Mouse (Mus musculus) forebrain, postnatal 0 days (tissue): Measurements from ENCODE around the gene Naa16. TPM values are rescaled to one million over a fixed set of nuclear protein-coding genes. Genes with fewer than 3 reads are reported as not detected.

Source experiments
- ATAC-seq: fragments of 200-750 bp; cut with Nextera tagmentation; 2 replicates; pipeline ENCODE4 v1.8.0; 2017; ENCODE audit warnings: mild to moderate bottlenecking, moderate library complexity
- DNase-seq: peaks from one replicate; pipeline ENCODE4 v3.0.0-alpha.2; 2015
- H3K27ac ChIP-seq: fragments of 300-500 bp; sonication (generic); 2 replicates; pipeline ENCODE4 v1.5.1; 2014; ENCODE audit warnings: low read depth, mild to moderate bottlenecking, antibody characterized with exemption, low read length, moderate library complexity, mixed read lengths
- H3K27me3 ChIP-seq: fragments of 300-500 bp; sonication (generic); 2 replicates; pipeline ENCODE4 v1.6.1; 2014; ENCODE audit warnings: mild to moderate bottlenecking, low read length, mixed read lengths; ENCODE audit not compliant: insufficient read depth
- H3K36me3 ChIP-seq: fragments of 300-500 bp; sonication (generic); 2 replicates; pipeline ENCODE4 v1.6.1; 2014; ENCODE audit warnings: mild to moderate bottlenecking, moderate library complexity; ENCODE audit not compliant: insufficient read depth
- H3K4me1 ChIP-seq: fragments of 300-500 bp; sonication (generic); 2 replicates; pipeline ENCODE4 v1.6.1; 2014; ENCODE audit warnings: antibody characterized with exemption; ENCODE audit not compliant: insufficient read depth
- H3K4me2 ChIP-seq: fragments of 300-500 bp; sonication (generic); 2 replicates; pipeline ENCODE4 v1.6.1; 2014; ENCODE audit warnings: low read depth, mild to moderate bottlenecking, moderate library complexity
- H3K4me3 ChIP-seq: fragments of 300-500 bp; sonication (generic); 2 replicates; pipeline ENCODE4 v1.5.1; 2014; ENCODE audit warnings: low read depth, low read length, mixed read lengths
- H3K9ac ChIP-seq: fragments of 300-500 bp; sonication (generic); 2 replicates; pipeline ENCODE4 v1.6.1; 2014; ENCODE audit warnings: mild to moderate bottlenecking
- H3K9me3 ChIP-seq: fragments of 300-500 bp; sonication (generic); 2 replicates; pipeline ENCODE4 v1.6.1; 2016; ENCODE audit warnings: low read length
- CTCF ChIP-seq: sonication (generic); IDR thresholded peaks from 2 replicates; pipeline ENCODE4 v1.5.1; 2016; ENCODE audit warnings: antibody characterized with exemption, control low read depth, low read depth
- WGBS: fragments of 180-500 bp; shearing (Covaris S2); extraction: QIAGEN DNeasy Blood & Tissue Kit; methylation state at CpG from one replicate; pipeline ENCODE4 v1.1.7; 2014; 5-methylcytosine and 5-hydroxymethylcytosine counted together
- polyA plus RNA-seq: library from polyadenylated mRNA; unstranded; fragments of >200 nt; fragmentation: Nextera tagmentation; extraction: Ambion mirVana; gene quantifications from 2 replicates; pipeline ENCODE4 v1.2.1, GENCODE M21; 2015
- total RNA-seq: library from RNA; depleted of rRNA; stranded (reverse); fragments of >200 nt; gene quantifications from 2 replicates; pipeline ENCODE4 v1.2.3, GENCODE M21; 2014; rRNA removed

Naa16 gene
- total and polyA plus RNA-seq, 2 experiments from 2014 or later, result 10.5 to 10.9 TPM

DNA sequence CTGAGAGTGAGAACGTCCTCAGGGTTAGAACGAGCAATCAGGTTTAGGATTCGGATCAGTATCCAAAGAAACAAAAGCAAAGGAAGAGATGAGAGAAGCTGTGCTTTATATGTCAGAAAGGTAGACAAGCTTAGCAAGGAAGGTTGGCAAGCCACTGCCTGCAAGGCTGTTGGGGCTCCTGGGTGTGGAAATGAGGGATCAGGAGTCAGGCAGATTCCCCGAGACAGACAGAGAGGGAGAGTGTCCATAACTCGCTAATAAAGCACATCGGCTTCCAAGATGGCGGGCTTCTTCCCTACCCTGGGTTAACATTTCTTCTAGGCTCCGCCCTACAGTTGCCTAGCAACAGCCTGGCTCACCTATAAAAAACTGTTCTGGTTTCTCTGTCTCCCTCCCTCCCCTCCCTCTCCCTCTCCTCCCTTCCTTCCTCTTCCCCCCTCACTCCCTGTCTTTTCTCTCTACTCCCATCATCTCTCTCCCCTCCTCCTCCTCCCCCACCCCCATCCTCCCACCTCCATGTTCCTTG is 114.6 kb downstream of the Naa16 start:
- H3K9me3 ChIP-seq, result no peaks in the 10 kb centered on the region
- DNase-seq (no peak), ATAC-seq (no peak)
- H3K9ac ChIP-seq, result no peak overlapping the region
- no peak overlapping the region for H3K4me3 ChIP-seq
- no peaks in the 10 kb centered on the region for H3K4me1 ChIP-seq
- 77% methylated on average over 8 of the region's 8 CpGs for WGBS
- no peak overlapping the region for H3K27ac ChIP-seq
- no peak for TF ChIP-seq CTCF
- no peaks in the 10 kb centered on the region for H3K36me3 ChIP-seq
- H3K27me3 ChIP-seq, result no peaks in the 10 kb centered on the region
- H3K4me2 ChIP-seq, result no peak overlapping the region

GRCm38 (mm10) chr14:79275441-79275840 is 115.1 kb downstream of the Naa16 start:
- Histone ChIP-seq H3K4me3 (no peak overlapping the region), H3K9ac (no peak overlapping the region), H3K4me1 (no peaks in the 10 kb centered on the region), H3K9me3 (no peaks in the 10 kb centered on the region), H3K36me3 (no peaks in the 10 kb centered on the region), H3K4me2 (no peak overlapping the region), H3K27me3 (no peaks in the 10 kb centered on the region), H3K27ac (no peak overlapping the region)
- no peak for DNase-seq
- no peak for ATAC-seq
- WGBS, result 50% methylated on average over 3 of the region's 3 CpGs
- no peak for TF ChIP-seq CTCF

Other genes with a start within 250 kb of the Naa16 start
- gene Zfp957, start 143.4 kb downstream of the Naa16 start, total RNA-seq, result not detected in 2 replicates
- not detected in 2 replicates for gene Zfp957, start 143.4 kb downstream of the Naa16 start, polyA plus RNA-seq
- 33.3 and 55.5 TPM in 2 replicates for gene Rgcc, start 89.1 kb downstream of the Naa16 start, total RNA-seq
- 31.2 and 33.9 TPM in 2 replicates for gene Rgcc, start 89.1 kb downstream of the Naa16 start, polyA plus RNA-seq
- 6.9 and 7.4 TPM in 2 replicates for gene Mtrf1, start 7.0 kb upstream of the Naa16 start, total RNA-seq
- gene Mtrf1, start 7.0 kb upstream of the Naa16 start, polyA plus RNA-seq, result 10.5 and 10.8 TPM in 2 replicates
- gene Kbtbd7, start 35.7 kb upstream of the Naa16 start, total RNA-seq, result 34.2 and 40.7 TPM in 2 replicates
- gene Kbtbd7, start 35.7 kb upstream of the Naa16 start, polyA plus RNA-seq, result 10.7 and 13.7 TPM in 2 replicates
- 1.5 and 3.7 TPM in 2 replicates for gene Kbtbd6, start 61.1 kb upstream of the Naa16 start, total RNA-seq
- 1.0 and 1.2 TPM in 2 replicates for gene Kbtbd6, start 61.1 kb upstream of the Naa16 start, polyA plus RNA-seq
- 5.1 and 8.9 TPM in 2 replicates for gene Elf1, start 90.4 kb upstream of the Naa16 start, total RNA-seq
- gene Elf1, start 90.4 kb upstream of the Naa16 start, polyA plus RNA-seq, result 1.6 and 2.3 TPM in 2 replicates
- gene Wbp4, start 90.7 kb upstream of the Naa16 start, total RNA-seq, result 43.1 and 44.8 TPM in 2 replicates
- gene Wbp4, start 90.7 kb upstream of the Naa16 start, polyA plus RNA-seq, result 46.3 and 50.6 TPM in 2 replicates
- 41.5 and 50.9 TPM in 2 replicates for gene Sugt1, start 196.9 kb upstream of the Naa16 start, total RNA-seq
- 93.7 and 107 TPM in 2 replicates for gene Sugt1, start 196.9 kb upstream of the Naa16 start, polyA plus RNA-seq